Mouse (Mus musculus) spleen, adult 2 months (tissue): ENCODE results near the gene Tinf2. TPM values are rescaled to one million over a fixed set of nuclear protein-coding genes. Genes with fewer than 3 reads are reported as not detected.

Source experiments
- DNase-seq, 2 experiments: peaks; one replicate each; pipeline versions ENCODE4 v3.0.0 to v3.0.0-alpha.2; 2012 to 2021; ENCODE audit warnings: low spot score in 2 of 2, low read depth in 1 of 2
- H3K27ac ChIP-seq: fragments of 200-500 bp; 2 replicates; pipeline ENCODE4 v1.5.1; 2012; ENCODE audit warnings: low read length, inconsistent platforms; ENCODE audit not compliant: insufficient read depth
- H3K27me3 ChIP-seq: fragments of 200-500 bp; 2 replicates; pipeline ENCODE4 v1.6.1; 2012; ENCODE audit warnings: mild to moderate bottlenecking, moderate library complexity, low read length, inconsistent platforms; ENCODE audit not compliant: control insufficient read depth, insufficient read depth
- H3K36me3 ChIP-seq: fragments of 200-500 bp; 2 replicates; pipeline ENCODE4 v1.6.1; 2012; ENCODE audit warnings: mild to moderate bottlenecking, low read length, inconsistent platforms; ENCODE audit not compliant: control insufficient read depth, insufficient read depth
- H3K4me1 ChIP-seq: fragments of 200-500 bp; 2 replicates; pipeline ENCODE4 v1.6.1; 2011; ENCODE audit warnings: inconsistent platforms; ENCODE audit not compliant: control insufficient read depth, insufficient read depth, insufficient read length
- H3K4me3 ChIP-seq: fragments of 200-500 bp; 2 replicates; pipeline ENCODE4 v1.5.1; 2011; ENCODE audit warnings: mild to moderate bottlenecking, inconsistent platforms; ENCODE audit not compliant: insufficient read depth, insufficient read length; ENCODE audit errors: extremely low read depth
- CTCF ChIP-seq: fragments of 200-500 bp; IDR thresholded peaks from 2 replicates; pipeline ENCODE4 v1.5.1; 2011; ENCODE audit warnings: mild to moderate bottlenecking, inconsistent platforms; ENCODE audit not compliant: insufficient read depth, insufficient read length, insufficient replicate concordance; ENCODE audit errors: extremely low read depth
- POLR2A ChIP-seq: fragments of 200-500 bp; IDR thresholded peaks from 2 replicates; pipeline ENCODE4 v1.6.1; 2011; ENCODE audit warnings: low read depth, low read length, inconsistent platforms
- WGBS: fragments of 180-500 bp; shearing (Covaris S2); methylation state at CpG from one replicate; pipeline ENCODE4 v1.1.7; 2018; 5-methylcytosine and 5-hydroxymethylcytosine counted together
- polyA plus RNA-seq: library from polyadenylated mRNA; depleted of rRNA; stranded (reverse); fragments of >200 nt; gene quantifications from 2 replicates; pipeline ENCODE4 v1.2.3, GENCODE M21; 2012

The Tinf2 gene
- polyA plus RNA-seq, 1 experiment: 19.0 TPM

- peak overlapping the region; percentile 81 for H3K27ac ChIP-seq
- no peak for DNase-seq
These were observed 40.9 kb upstream of the Tinf2 start for GRCm38 (mm10) chr14:55722438-55722945.

GRCm38 (mm10) chr14:55721700-55722437, 40.2 kb upstream of the Tinf2 start, which contains the start of gene Rabggta:
TSS of gene Rabggta (minus strand) at chr14:55722263.
- H3K27ac ChIP-seq: peak within 1 kb of the TSS; percentile 81
- TF ChIP-seq POLR2A (peak; percentile 36), CTCF (peak; percentile 97)
- peak within 1 kb of the TSS; percentile 95 for H3K4me3 ChIP-seq
- peak; percentile 87 to 95 for DNase-seq
- H3K4me1 ChIP-seq: peaks cover 12% of the 10 kb centered on the region; the same call in 1 of the 2 replicates
- WGBS: under 1% methylated on average over 50 of the region's 50 CpGs
- H3K27me3 ChIP-seq: no peaks in the 10 kb centered on the region
- peaks cover 22% of the 10 kb centered on the region for H3K36me3 ChIP-seq

More at GRCm38 (mm10) chr14:55722438-55722945, 40.9 kb upstream of the Tinf2 start:
- H3K36me3 ChIP-seq: peaks cover 17% of the 10 kb centered on the region
- no peaks in the 10 kb centered on the region for H3K27me3 ChIP-seq
- TF ChIP-seq CTCF: no peak
- WGBS: 22% methylated on average over 8 of the region's 8 CpGs
- peaks cover 12% of the 10 kb centered on the region; the same call in 1 of the 2 replicates for H3K4me1 ChIP-seq
- peak overlapping the region; percentile 95; the same call in 1 of the 2 replicates for H3K4me3 ChIP-seq

- no peak for DNase-seq
- TF ChIP-seq CTCF (no peak), POLR2A (no peak)
- WGBS: 87% methylated on average over 6 of the region's 6 CpGs
- peaks cover 12% of the 10 kb centered on the region; the same call in 1 of the 2 replicates for H3K4me1 ChIP-seq
- H3K27me3 ChIP-seq: no peaks in the 10 kb centered on the region
- no peak overlapping the region for H3K4me3 ChIP-seq
- no peak overlapping the region for H3K27ac ChIP-seq
- peaks cover 26% of the 10 kb centered on the region for H3K36me3 ChIP-seq
These were observed 39.5 kb upstream of the Tinf2 start for GRCm38 (mm10) chr14:55721076-55721475.

GRCm38 (mm10) chr14:55720666-55721065, 39.0 kb upstream of the Tinf2 start:
- Histone ChIP-seq H3K4me1 (peaks cover 12% of the 10 kb centered on the region; the same call in 1 of the 2 replicates), H3K4me3 (no peak overlapping the region), H3K27me3 (no peaks in the 10 kb centered on the region), H3K36me3 (peaks cover 28% of the 10 kb centered on the region), H3K27ac (no peak overlapping the region)
- no peak for DNase-seq
- 91% methylated on average over 12 of the region's 12 CpGs for WGBS
- TF ChIP-seq CTCF (no peak), POLR2A (no peak)

- Histone ChIP-seq H3K27ac (no peak overlapping the region), H3K4me3 (no peak overlapping the region), H3K27me3 (no peaks in the 10 kb centered on the region), H3K36me3 (peaks cover 28% of the 10 kb centered on the region), H3K4me1 (peaks cover 6% of the 10 kb centered on the region; the same call in 1 of the 2 replicates)
- TF ChIP-seq POLR2A: no peak
- DNase-seq: no peak
- WGBS: 86% methylated on average over 6 of the region's 6 CpGs
These were observed 38.1 kb upstream of the Tinf2 start for GRCm38 (mm10) chr14:55719737-55720136.

GRCm38 (mm10) chr14:55716884-55717283, 35.3 kb upstream of the Tinf2 start:
- WGBS: 92% methylated on average over 8 of the region's 8 CpGs

GRCm38 (mm10) chr14:55716271-55716670, 34.7 kb upstream of the Tinf2 start:
- 95% methylated on average over 6 of the region's 6 CpGs for WGBS
- no peak for TF ChIP-seq POLR2A
- TF ChIP-seq CTCF: no peak

More at GRCm38 (mm10) chr14:55716884-55717283, 35.3 kb upstream of the Tinf2 start:
- Histone ChIP-seq H3K4me3 (no peak overlapping the region), H3K27ac (no peak overlapping the region), H3K4me1 (no peaks in the 10 kb centered on the region), H3K27me3 (0 out of 2 replicates have a peak, but pooled peaks cover 3% of the 10 kb centered on the region), H3K36me3 (peaks cover 28% of the 10 kb centered on the region)
- DNase-seq: no peak
- TF ChIP-seq CTCF: no peak
- no peak for TF ChIP-seq POLR2A

More at GRCm38 (mm10) chr14:55716271-55716670, 34.7 kb upstream of the Tinf2 start:
- Histone ChIP-seq H3K4me3 (no peak overlapping the region), H3K36me3 (peaks cover 28% of the 10 kb centered on the region), H3K4me1 (no peaks in the 10 kb centered on the region), H3K27me3 (0 out of 2 replicates have a peak, but pooled peaks cover 3% of the 10 kb centered on the region), H3K27ac (no peak overlapping the region)
- no peak for DNase-seq
